Mouse (Mus musculus) naive thymus-derived CD4-positive, alpha-beta T cell, adult 2 months (primary cell): ENCODE results near the gene Gm20388.

Experiments
- DNase-seq: peaks from one replicate; pipeline ENCODE4 v3.0.0-alpha.2; 2011; ENCODE audit warnings: low read depth

The Gm20388 gene

DNA sequence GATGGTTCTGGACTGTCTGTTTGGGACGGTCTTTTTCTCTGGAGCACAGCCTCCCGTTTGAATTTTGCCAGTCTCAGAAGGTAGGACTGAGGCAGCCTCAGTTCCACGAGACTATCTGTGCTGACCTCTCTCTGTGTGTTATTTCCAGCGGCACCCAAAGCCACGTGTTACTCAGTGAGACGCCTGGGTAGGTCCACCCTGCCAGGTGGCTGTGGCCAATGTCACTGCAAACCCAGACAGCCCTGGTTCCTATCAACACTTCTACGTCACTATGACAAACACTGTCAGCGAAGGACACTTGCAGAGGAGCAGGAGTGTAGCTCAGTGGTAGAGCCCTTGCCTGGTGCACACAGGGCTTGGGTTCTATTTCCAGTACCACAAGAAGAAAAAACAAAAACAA lies 3381.1 kb downstream of the Gm20388 start:
- DNase-seq = no peak

GRCm38 (mm10) chr8:123292281-123292680 lies 3381.6 kb downstream of the Gm20388 start:
- no peak for DNase-seq

GRCm38 (mm10) chr8:123292785-123293184 lies 3382.1 kb downstream of the Gm20388 start:
- DNase-seq = no peak

- no peak for DNase-seq
These were observed 3387.7 kb downstream of the Gm20388 start for GRCm38 (mm10) chr8:123298301-123298700.

DNA sequence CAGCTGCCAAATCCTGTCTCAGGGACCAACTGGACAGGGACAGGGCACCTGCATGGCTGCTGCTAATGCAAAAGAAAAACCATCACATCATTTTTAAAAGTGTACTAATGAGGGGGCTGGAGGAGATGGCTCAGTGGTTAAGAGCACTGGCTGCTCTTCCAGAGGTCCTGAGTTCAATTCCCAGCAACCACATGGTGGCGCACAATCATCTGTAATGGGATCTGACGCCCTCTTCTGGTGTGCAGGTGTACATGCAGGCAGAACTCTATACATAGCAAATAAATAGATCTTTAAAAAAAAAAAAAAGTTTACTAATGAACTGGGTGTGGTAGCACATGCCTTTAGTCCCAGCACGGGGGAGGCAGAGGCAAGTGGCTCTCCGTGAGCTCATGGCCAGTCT lies 3398.1 kb downstream of the Gm20388 start:
- DNase-seq = no peak

GRCm38 (mm10) chr8:123317781-123318466 lies 3407.3 kb downstream of the Gm20388 start:
- no peak for DNase-seq

- peak; percentile 96 for DNase-seq
These were observed 3407.8 kb downstream of the Gm20388 start, which contains the start of gene Fanca for GRCm38 (mm10) chr8:123318467-123318911. Gene Fanca (minus strand): TSS chr8:123318576.

- DNase-seq = peak; percentile 89
These were observed 3409.0 kb downstream of the Gm20388 start for GRCm38 (mm10) chr8:123319522-123320164.

DNA sequence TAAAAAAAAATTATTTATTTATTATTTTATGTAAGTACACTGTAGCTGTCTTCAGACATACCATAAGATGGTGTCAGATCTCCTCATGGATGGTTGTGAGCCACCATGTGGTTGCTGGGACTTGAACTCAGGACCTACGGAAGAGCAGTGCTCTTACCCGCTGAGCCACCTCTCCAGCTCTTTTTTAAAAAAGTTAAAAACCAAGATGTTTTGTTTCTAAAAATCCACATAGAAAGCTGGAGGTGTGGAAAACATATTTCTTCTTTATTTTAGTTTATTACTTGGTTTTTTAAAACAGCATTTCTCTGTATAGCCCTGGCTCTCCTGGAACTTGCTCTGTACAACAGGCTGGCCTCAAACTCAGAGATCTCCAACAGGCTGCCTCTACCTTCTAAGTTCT lies 3417.9 kb downstream of the Gm20388 start:
- no peak for DNase-seq

DNA sequence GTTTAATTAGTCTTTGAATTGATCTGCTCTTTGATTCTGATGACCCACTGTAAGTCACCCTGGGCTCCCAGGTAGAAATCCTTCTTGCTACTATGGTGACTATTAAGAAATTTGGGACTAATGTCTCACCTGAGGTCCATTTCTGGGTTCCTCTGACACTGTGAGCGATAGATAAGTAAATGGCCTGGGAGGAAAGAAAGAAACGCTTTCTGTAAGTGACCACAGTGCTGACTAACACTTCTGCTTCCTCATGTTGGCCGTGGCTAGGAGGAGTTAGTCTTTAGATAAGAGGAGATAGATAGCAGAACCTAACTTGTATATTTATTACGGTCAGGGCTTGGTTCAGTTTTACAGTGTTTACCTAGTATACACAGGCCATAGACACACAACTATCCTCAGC lies 3418.7 kb downstream of the Gm20388 start:
- no peak for DNase-seq

GRCm38 (mm10) chr8:123329961-123330360 lies 3419.3 kb downstream of the Gm20388 start:
- DNase-seq = no peak

DNA sequence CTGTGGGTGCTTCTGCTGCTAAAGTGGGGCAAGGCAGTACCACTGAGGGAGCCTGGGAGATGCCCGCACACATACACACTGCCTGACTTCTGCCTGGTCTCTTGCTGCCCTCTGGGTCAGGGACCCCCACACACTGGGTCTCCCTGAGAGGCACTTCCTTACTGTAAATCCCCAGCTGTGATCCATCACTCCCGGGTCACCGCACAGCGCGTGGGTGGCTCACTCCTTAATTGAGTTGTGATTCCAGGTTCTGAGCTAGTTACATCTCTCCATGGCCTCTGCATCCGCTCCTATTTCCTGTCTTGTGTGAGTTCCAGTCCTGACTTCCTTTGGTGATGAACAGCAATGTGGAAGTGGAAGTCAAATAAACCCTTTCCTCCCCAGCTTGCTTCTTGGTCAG lies 3420.1 kb downstream of the Gm20388 start:
- no peak for DNase-seq

DNA sequence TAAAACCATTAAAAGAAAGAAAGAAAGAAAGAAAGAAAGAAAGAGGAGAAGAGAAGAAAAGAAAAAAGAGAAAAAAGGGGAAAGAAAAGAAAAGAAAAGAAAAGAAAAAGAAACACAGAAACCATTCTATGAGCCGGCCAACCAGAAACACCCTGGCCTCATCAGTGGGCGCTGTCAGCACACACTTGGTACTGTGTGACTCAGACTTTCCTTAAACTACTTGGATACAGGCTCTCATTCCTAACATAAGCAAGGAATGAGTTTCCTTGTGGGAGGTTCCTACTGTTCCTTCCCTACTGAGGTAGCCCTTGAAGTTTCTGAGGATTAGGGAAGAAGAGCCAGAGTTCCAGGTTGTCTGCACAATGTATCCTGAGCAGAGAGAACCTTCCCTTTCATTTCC lies 3420.7 kb downstream of the Gm20388 start:
- DNase-seq = no peak

DNA sequence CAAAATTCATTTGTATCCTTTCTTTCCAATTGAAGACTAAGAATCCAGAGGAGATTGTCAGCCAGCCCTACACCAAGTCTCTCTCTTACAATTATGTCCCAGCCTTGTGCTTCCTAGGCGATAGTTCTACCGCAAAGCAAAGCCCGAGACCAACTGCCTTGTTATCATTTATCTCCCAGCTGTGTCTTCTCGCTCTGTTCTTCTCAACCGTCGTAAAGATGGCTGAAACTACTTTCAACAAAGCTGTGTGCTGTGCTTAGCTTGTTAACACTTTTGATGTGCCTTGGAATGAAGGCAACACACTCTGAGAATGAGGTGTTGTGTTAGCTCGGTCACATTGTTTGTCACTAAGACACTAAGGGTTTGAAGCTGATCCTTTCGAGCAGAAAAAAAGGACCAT lies 3421.2 kb downstream of the Gm20388 start:
- peak; percentile 22 for DNase-seq

GRCm38 (mm10) chr8:123332262-123333090 lies 3421.8 kb downstream of the Gm20388 start, which contains the start of gene Spire2:
Gene Spire2 (plus strand): TSS chr8:123332713.
- peak; percentile 83 for DNase-seq

DNA sequence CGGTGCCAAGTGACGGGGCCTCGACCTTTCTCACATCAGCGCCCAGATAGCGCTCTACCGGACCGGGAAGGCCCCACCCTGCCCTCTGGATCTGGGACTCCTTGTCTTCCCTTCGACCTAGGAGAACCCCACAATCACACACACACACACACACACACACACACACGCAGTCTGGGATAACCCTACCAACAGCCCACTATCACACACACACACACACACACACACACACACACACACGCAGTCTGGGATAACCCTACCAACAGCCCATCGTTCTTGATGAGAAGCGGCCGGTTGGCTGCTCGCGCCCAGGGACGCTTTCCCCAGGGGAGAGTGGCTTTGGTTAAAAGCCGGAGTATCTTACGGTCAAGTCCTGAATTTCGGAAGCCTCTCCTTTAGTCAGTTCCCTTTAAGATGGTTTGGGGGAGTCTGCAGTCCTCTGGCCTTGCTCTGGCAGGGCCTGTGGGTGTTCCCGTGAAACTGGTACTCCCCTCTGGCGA lies 3422.5 kb downstream of the Gm20388 start:
- DNase-seq = no peak

DNA sequence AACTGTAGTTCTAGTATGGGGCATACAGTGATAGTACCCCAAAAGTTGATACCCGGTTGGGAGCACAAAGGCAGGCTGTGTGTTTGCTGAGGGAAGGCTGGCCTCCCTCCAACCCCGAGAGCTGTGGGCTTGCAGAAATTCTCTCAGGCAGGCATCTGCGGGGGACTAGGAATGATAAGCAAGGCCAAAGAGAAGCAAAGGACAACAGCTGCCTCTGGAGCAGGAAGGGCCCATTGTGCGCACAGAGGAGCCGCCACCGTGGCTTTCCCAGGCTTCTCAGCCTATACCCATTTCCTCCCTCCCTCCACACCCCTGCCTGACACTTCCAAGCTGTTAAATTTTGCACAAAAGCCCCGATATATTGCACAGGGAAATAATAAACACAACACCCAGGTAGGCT lies 3423.2 kb downstream of the Gm20388 start:
- no peak for DNase-seq

DNA sequence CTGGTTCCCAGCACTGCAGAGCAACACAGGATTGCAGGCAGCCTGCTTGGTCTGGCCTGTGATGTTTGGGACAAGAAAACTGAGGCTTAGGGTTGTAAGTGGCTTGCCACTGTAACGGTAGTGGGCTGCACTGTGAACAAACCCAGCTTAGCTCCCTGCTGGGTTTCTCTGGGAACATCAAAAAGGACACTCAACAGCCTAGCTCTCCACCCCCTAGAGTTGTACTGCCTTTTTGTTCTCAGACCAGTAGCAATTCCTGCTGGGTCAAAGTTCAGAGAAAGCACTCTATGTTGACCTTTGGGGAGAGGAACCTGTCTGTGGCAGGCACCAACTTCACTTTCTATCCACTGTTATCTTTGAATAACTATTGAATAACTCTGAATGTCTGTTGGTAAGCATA lies 3423.8 kb downstream of the Gm20388 start:
- DNase-seq = no peak

DNA sequence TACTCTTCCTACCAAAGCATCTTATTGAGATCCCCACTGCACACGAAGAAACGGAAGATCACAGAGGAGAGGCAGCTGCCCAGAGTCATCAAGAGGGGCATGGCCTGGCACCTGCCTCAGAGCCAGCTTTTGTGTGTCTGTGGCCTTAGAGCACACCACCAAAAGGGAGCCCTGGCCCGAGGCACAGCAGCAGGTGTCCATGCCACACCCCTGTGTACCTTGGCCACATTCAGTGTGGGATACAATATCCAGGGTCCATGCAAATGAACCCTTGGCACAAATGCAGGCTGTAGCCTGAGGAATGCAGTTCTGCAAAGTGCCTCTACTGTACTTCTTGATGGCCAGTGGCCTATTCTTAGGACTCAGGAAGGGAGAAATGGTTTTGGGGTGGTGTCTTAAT lies 3426.8 kb downstream of the Gm20388 start:
- DNase-seq = no peak

- peak; percentile 33 for DNase-seq
These were observed 3429.4 kb downstream of the Gm20388 start for GRCm38 (mm10) chr8:123340071-123340470.

DNA sequence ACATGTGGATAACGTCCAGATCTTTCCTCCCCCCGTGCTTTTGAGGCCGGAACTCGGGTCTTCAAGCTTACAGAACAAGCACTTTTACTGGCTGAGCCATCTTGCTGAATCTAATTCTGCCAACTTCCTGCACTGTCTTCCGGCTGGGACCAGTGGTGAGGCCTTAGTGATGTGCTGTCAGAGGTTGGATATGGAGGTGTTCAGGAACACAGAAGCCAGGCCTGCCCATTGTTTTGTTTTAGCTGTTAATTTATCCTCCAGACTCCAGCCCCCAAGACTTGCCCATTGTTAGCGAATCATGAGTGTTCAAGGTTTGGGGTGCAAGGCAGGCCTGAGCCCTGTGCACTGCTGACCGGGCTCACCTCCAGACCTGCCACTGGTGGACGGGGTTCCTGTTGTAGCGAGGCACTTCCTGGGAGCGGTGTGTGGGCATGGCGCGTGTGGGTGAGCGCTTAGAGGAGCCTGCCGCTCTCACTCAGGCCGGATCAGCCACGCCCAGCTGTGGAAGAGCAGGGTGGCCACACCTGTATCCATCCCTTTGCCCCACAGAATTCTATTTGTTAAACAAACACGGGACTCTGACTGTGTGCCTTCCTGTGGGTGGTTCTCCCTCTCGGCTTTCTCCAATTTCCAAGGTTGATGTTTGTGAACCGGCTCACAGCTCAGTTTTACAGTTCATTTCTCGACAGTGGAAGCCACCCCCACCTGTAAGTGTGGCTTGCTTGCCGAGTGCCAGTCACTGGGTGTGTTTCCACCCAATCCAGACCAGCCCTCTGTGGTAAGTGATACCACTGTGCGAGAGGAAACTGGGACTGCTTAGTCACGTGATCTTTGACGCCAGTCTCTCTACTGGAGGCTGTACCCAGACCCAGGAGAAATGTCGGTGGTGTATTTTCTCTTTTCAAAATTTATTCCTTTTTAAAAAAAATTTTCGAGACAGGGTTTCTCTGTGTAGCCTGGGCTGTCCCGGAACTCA lies 3430.7 kb downstream of the Gm20388 start:
- peak; percentile 31 for DNase-seq
